Mouse (Mus musculus) T-cell, adult 2 months (primary cell): ENCODE data around the gene Ctnnal1.
"Not testable (repeated sequence)": the region's sequence is repeated elsewhere in the genome, so short reads cannot be mapped to it uniquely, and the experiment has no call there.

Experiments
- DNase-seq: peaks from one replicate; pipeline ENCODE4 v3.0.0; 2022; ENCODE audit warnings: low spot score

The Ctnnal1 gene

GRCm38 (mm10) chr4:56865003-56865511, at the start of gene Ctnnal1:
TSS of gene Ctnnal1 (minus strand) at chr4:56865188.
- peak; percentile 71 for DNase-seq

DNA sequence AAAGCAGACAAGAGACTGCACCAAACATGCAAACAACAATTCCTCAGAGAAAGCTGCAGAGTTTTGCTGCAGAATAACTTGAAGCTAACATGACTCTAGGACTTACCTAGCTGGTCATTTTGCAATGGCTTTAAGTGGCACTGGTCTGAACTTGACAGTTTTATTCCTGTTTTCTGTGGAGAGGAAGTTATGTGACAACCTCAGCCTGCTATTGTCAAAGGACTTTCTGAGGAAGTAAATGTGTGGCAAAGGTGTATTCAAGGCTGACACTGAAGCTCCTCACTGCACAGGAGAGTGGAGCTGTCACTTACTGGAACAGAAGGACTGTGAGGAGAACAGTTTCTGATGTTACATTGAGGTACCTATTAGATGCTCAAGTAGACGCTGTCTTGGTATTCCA, 49.8 kb upstream of the Ctnnal1 start:
- DNase-seq: no peak

DNA sequence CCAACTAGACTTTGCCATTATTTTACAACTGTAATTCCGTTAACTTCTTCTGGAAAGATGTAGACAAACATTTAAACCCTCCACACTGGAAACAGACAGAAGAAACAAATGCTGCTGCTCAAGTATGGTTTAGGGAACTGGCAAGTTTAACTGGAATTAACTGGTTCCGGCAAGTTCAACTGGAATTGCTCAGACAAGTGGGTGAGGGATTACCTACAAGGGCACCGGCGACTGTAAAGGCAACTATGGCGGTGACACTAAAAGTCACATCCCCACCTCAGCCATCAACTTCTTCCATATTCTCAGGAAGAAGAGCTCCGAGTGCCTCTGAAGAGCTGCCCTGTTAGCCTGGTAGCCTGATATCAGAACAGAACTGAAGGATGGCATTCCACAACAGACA, 49.4 kb upstream of the Ctnnal1 start:
- DNase-seq: no peak

DNA sequence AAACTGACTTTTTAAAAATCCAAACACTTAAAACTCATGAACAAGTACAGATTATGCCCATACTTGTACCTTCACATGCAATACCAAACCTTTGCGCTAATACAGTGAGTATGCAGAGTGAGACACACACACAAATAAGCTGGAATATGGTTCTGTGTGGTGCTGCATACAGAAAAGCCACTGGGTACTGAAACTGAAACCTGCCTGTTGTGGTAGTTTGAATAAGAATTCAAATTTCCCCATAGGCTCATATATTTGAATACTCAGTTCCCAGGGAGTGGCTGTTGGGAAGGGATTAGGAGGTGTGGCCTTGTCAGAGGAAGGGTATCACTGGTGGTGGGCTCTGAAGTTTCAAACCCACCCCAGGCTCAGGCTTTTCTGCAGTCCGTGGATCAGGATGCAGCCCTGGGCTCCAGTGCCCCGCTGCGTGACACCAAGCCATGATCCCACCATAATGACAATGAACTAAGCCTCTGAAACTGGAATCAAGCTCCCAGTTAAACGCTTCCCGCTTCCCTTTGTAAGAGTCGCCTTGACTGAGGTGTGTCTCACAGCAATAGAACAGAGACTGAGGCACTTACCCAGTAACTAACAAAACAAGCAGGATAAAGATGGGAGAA, 47.5 kb upstream of the Ctnnal1 start:
- DNase-seq: no peak

DNA sequence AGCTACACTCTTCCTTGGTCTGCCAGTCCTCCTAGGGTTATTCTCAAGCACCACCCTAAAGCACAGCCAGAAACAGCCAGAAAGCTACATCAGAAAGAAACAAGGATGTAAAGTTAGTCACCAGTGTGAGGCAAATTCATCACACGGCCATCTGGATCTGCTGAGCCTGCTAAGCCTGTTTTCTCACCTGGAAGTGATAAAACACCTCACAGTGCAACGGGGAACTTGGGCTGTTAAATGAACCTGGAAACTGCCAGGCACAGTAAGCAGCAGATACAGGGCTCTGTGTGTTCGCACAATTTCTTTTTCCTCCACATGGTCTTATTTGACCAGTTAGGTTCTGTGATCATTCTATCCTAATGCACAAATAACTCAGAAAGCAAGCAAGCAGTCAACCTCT, 44.6 kb upstream of the Ctnnal1 start:
- no peak for DNase-seq

- no peak for DNase-seq
Measured at GRCm38 (mm10) chr4:56907671-56908070, 42.7 kb upstream of the Ctnnal1 start.

DNA sequence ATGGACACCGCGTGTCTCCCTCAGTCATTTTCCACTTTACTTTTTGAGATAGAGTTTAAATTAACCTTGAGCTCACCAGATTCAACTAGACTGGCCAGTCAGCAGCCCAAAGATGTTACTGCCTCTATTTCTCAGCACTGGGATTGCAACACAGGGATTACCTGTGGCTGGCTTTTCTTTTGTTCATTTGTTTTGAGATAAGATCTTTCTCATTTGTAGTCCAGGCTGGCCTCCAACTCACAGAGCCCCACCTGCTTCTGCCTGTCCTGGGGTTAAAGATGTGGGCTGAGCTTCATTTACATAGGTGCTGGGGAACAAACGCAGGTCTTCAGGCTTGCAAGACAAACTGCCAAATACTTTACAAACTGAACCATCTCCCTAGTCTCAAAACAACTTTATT, 41.9 kb upstream of the Ctnnal1 start:
- no peak for DNase-seq

GRCm38 (mm10) chr4:56905507-56905906, 40.5 kb upstream of the Ctnnal1 start:
- DNase-seq: no peak

DNA sequence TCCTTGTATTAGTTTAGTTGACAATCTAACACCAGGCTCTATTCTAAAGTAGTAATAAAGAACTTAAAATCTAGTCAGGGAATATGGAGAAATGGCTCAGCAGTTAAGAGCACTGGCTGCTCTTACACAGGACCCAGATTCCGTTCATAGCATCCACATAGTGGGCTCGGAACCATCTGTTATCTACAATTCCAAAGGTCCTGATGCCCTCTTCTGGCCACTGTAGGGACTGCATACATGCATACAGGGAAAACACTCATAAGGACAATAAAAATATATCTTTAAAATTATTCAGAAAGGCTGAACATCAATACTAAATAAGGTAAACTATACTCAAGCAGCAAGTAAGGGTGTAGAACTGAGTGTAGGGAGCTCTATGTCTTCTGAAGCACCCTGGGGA, 36.7 kb upstream of the Ctnnal1 start:
- DNase-seq: no peak

DNA sequence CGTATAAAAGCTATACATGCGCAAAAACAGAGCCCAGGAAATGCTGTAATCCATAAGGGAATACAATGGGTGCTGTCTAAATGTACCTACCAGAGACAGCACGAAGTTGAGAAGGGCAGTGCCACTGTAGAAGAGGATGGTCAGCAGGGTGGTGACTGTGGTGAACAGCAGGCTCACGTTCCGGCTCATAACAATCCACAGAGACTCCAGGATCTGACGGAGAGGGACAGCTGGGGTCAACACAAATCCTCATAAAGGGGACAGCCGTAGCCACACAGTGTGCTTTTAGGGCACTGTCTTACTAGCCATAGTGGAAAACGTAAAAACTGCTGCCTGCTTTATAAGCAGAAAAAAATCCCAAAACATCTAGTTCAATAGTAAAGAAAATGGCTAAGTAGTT, 34.2 kb upstream of the Ctnnal1 start:
- no peak for DNase-seq

DNA sequence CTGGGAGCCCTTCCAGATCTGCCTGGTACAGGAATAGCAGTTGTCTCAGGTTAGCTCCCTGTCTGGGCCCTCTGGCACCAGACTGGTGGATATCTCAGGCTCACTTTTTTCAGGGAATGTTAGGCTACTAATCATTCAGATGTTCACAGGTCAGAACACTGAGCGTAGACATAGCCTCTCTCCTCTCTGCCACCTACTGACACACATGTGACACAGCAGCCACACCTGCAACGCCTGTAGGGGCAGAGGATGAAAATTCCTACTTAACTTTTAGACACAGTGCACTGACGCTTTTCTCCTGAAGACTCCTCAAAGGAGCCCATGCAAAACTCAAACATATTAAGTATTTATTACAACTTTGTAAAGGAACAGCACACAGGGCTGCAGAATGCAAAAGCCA, 32.5 kb upstream of the Ctnnal1 start:
- no peak for DNase-seq

DNA sequence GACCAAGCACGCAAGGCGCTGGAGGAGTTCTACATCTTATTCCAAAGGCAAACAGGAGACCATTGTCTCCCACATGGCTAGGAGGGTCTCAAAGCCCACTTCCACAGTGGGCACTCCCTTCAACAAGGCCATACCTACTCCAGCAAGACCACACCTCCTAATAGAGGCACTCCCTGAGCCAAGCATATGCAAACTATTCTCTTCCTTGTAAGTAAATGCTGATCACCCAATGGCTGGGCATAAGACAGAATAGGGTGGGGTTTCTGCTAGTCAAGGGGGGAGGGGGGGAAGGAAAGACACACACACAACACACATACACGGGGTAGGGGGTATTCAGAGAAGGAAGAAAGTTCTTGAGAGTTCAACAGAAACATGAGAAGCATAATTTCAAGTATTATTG, 29.2 kb upstream of the Ctnnal1 start:
- DNase-seq: no peak

DNA sequence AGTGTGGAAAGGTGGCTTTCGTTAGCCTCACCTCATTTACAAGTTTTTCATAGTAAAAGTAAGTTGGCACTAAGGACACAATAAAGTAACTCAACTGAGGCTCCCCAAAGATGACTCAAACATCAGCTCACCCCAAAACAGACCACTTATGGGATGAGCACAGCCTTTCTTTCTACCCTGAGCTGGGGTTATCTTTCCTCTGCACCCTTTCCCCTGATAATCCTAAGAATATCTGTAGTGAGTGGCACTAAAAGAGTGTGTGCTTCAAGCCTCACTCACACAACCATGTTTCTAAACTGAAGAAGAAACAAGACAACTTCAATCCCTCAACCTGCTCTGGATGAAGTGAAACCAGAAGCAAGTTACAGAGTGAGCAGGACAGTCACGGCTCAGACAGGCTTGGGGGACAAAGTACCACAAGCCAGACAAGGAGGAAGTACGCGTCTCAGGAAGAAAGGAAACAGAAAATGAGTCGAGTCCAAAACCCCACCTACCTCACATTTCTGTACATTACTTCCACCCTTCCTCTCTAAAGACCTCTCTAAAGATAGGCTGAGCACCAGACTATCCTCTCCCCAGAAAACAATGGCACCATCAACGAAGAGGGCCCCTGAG, 27.6 kb upstream of the Ctnnal1 start:
- no peak for DNase-seq

GRCm38 (mm10) chr4:56888483-56888882, 23.5 kb upstream of the Ctnnal1 start:
- DNase-seq: no peak

DNA sequence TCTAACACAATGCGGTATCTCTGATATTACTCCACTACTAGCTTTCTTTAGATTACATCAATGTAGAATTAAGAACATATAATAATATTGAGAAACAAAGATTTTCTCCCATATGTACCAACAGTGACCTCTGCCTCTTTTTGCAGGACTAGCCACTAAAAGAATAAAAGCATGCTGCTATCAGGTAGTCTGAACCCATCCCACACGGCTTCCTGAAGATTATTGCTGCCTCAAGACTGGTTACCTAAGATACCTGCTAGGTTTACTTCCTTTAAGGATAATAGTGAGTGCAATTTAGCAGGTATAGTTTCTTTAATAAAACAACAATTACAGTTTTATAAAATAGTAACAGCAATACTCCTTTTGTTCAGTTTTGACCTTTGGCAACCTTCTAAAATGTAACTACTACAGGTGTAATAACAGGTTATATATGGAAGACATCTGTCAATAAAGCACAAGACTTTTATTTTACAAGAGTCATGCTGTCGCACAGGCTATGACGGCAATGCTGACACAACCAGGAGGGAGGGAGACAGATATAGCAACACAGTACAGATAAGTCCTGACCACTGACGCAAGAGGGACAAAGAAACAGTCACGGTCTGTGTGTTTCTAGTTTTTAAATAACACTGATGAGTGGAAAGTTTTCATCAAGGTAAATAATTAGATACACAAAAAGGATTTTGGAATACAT, 21.4 kb upstream of the Ctnnal1 start:
- DNase-seq: no peak

GRCm38 (mm10) chr4:56880036-56880703, 15.2 kb upstream of the Ctnnal1 start:
- DNase-seq: no peak

- DNase-seq: no peak
Measured at GRCm38 (mm10) chr4:56878971-56879370, 14.0 kb upstream of the Ctnnal1 start.

GRCm38 (mm10) chr4:56870541-56870940, 5.6 kb upstream of the Ctnnal1 start:
- DNase-seq: not testable (repeated sequence)

- no peak for DNase-seq
Measured at GRCm38 (mm10) chr4:56867761-56868160, 2.8 kb upstream of the Ctnnal1 start.

- DNase-seq: no peak
Measured at GRCm38 (mm10) chr4:56865971-56866370, 983 bp upstream of the Ctnnal1 start.

GRCm38 (mm10) chr4:56864417-56865001, 479 bp downstream of the Ctnnal1 start:
- DNase-seq: no peak

GRCm38 (mm10) chr4:56864016-56864415, 972 bp downstream of the Ctnnal1 start:
- DNase-seq: no peak
